Mouse (Mus musculus) ovary, adult 18-20 months (tissue): Measurements from ENCODE around the gene Sptlc2.

Experiments used
- DNase-seq: peaks from one replicate; pipeline ENCODE4 v3.0.0; 2022; ENCODE audit warnings: low spot score, mixed read lengths

The Sptlc2 gene

GRCm38 (mm10) chr12:87388122-87388774, at the start of gene Sptlc2:
Gene Sptlc2, minus strand, starts transcription at chr12:87388355.
- DNase-seq = peak; percentile 99

GRCm38 (mm10) chr12:87428885-87429284, 40.7 kb upstream of the Sptlc2 start:
- DNase-seq = no peak

- no peak for DNase-seq
Observed at GRCm38 (mm10) chr12:87428295-87428694, 40.1 kb upstream of the Sptlc2 start.

GRCm38 (mm10) chr12:87426354-87427031, 38.3 kb upstream of the Sptlc2 start:
- DNase-seq = no peak

- DNase-seq = no peak
Observed at GRCm38 (mm10) chr12:87424516-87424915, 36.4 kb upstream of the Sptlc2 start.

GRCm38 (mm10) chr12:87423700-87424099, 35.5 kb upstream of the Sptlc2 start:
- no peak for DNase-seq

- no peak for DNase-seq
Observed at GRCm38 (mm10) chr12:87421708-87422507, 33.8 kb upstream of the Sptlc2 start.

GRCm38 (mm10) chr12:87419974-87420485, 31.9 kb upstream of the Sptlc2 start:
- DNase-seq = no peak

- no peak for DNase-seq
Observed at GRCm38 (mm10) chr12:87418921-87419320, 30.8 kb upstream of the Sptlc2 start.

GRCm38 (mm10) chr12:87416690-87417089, 28.5 kb upstream of the Sptlc2 start:
- no peak for DNase-seq

GRCm38 (mm10) chr12:87415358-87415757, 27.2 kb upstream of the Sptlc2 start:
- DNase-seq = no peak

- peak; percentile 22 for DNase-seq
Observed at GRCm38 (mm10) chr12:87413179-87413790, 25.1 kb upstream of the Sptlc2 start.

GRCm38 (mm10) chr12:87410999-87411398, 22.8 kb upstream of the Sptlc2 start:
- DNase-seq = no peak

- no peak for DNase-seq
Observed at GRCm38 (mm10) chr12:87409123-87409522, 21.0 kb upstream of the Sptlc2 start.

- DNase-seq = no peak
Observed at GRCm38 (mm10) chr12:87407869-87408605, 19.9 kb upstream of the Sptlc2 start.

- no peak for DNase-seq
Observed at GRCm38 (mm10) chr12:87405721-87406120, 17.6 kb upstream of the Sptlc2 start.

- no peak for DNase-seq
Observed at GRCm38 (mm10) chr12:87405165-87405564, 17.0 kb upstream of the Sptlc2 start.

GRCm38 (mm10) chr12:87401883-87402282, 13.7 kb upstream of the Sptlc2 start:
- DNase-seq = no peak

GRCm38 (mm10) chr12:87399119-87399819, 11.1 kb upstream of the Sptlc2 start:
- DNase-seq = no peak

GRCm38 (mm10) chr12:87397811-87398417, 9.8 kb upstream of the Sptlc2 start:
- DNase-seq = no peak
